Mouse (Mus musculus) brain, embryonic 14.5 days (tissue): ENCODE measurements around the gene Il17rb.

ENCODE experiments used
- CTCF ChIP-seq: fragments of 200-500 bp; IDR thresholded peaks from 2 replicates; pipeline ENCODE4 v1.5.1; 2012; ENCODE audit warnings: inconsistent platforms, mild to moderate bottlenecking, moderate library complexity, borderline replicate concordance; ENCODE audit not compliant: insufficient read depth, insufficient read length; ENCODE audit errors: extremely low read depth
- POLR2A ChIP-seq: fragments of 200-500 bp; IDR thresholded peaks from 2 replicates; pipeline ENCODE4 v1.6.1; 2012; ENCODE audit warnings: mild to moderate bottlenecking, inconsistent platforms, borderline replicate concordance; ENCODE audit not compliant: poor library complexity, insufficient read depth, insufficient read length, severe bottlenecking; ENCODE audit errors: extremely low read depth

DNA sequence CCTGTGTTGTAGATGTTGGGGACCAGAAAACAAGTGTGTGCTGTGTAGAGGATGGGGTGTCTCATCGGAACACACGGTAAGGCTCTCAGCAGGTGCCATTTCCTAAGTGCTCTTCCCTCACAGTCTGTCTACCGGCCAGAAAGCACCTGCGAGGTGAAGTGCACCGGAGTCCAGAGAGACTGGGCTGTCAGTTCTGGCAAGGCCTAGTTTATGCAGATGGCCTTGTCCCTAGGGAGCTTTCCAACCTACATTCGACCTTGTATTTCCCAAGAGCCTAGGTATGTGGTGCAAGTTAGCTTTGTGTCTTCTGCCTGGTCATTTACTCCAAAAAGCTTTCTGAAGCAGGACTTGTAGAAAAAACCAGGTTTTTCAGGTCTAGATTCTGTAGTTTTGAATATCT is 21.4 kb downstream of the Il17rb start:
- TF ChIP-seq CTCF, result no peak
- no peak for TF ChIP-seq POLR2A
